In the genomic region with DNA sequence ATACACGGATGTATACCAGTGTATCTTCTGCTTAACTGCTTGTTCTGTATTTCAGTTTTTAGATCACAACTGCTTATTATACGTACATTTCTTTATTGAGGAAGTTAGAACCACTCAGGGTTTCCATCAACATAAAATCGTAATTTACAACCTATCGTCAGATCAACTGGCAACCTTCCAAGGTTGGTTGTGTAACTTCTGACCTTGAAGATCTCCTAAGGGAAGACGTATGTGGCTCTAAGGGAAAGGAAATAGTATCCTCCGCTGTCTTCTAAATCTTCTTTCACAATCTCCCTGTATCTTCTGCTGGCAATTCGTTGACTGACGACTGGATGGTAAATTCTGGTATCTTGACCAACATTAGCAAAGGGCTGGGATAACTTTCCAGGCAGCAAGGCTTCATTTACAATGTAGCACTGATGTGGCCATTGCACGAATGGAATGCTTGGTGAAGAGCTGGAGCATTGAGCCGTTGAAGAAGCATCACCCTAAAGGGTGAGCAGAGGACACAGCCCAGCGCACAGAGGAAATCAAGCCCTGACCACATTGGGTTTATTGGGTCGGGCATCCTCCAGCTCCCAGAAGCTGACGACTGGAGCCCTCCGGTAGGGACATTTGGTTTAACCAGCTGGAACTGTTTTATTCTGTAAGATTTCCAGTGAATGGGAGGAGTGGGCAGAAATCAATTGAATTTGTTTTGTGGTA, we compare ENCODE assay signal across 23 mouse cellular contexts. TPM values are rescaled to one million over a fixed set of nuclear protein-coding genes. Genes with fewer than 3 reads are reported as not detected.
DNase-seq lines count a peak whose midpoint lies in the region; ATAC-seq and TF ChIP-seq lines count a peak whose summit lies in the region.
"Had no signal": no experiment of that assay in that cellular context is flagged by ENCODE, and none has a peak within 500 bp of the region (broad histone marks: within the 10 kb centered on the region; RNA-seq: fewer than 3 reads in every experiment).

No protein-coding gene starts in this region.

- H3K27me3 ChIP-seq in kidney, adult 2 months (replicated peaks; ENCODE audit: control insufficient read depth, insufficient read depth, low read length): no peaks in the 10 kb centered on the region
- H3K27me3 ChIP-seq in intestine, embryonic 15.5 days (replicated peaks): no peaks in the 10 kb centered on the region
- H3K27me3 ChIP-seq: embryonic facial prominence, embryonic 15.5 days; lung, embryonic 15.5 days; midbrain, embryonic 13.5 days had no signal

- peak overlapping the region; percentile 3; the same call in 1 of the 2 replicates for H3K27ac ChIP-seq in kidney, adult 2 months (ENCODE audit: insufficient read depth, low read depth, low read length)
- no peak overlapping the region for H3K27ac ChIP-seq in intestine, embryonic 15.5 days
- H3K27ac ChIP-seq: embryonic facial prominence, embryonic 15.5 days; hindbrain, embryonic 14.5 days; limb, embryonic 10.5 days; liver, embryonic 12.5 days; lung, embryonic 15.5 days; macrophage; midbrain, embryonic 13.5 days had no signal

- H3K4me2 ChIP-seq in intestine, embryonic 15.5 days (replicated peaks): no peak overlapping the region
- H3K4me2 ChIP-seq: embryonic facial prominence, embryonic 15.5 days; hindbrain, embryonic 14.5 days; liver, embryonic 12.5 days; lung, embryonic 15.5 days; midbrain, embryonic 13.5 days had no signal

- no peak for TF ChIP-seq POLR2A in kidney, adult 2 months (IDR thresholded peaks at IDR 0.05; ENCODE audit: low read depth, low read length)

- no peaks in the 10 kb centered on the region for H3K9me3 ChIP-seq in intestine, embryonic 15.5 days
- H3K9me3 ChIP-seq: embryonic facial prominence, embryonic 15.5 days; limb, embryonic 10.5 days; liver, embryonic 12.5 days; lung, embryonic 15.5 days; midbrain, embryonic 13.5 days had no signal

- 0 out of 2 replicates have a peak, but pooled peaks have one; percentile 46 for ATAC-seq in intestine, embryonic 15.5 days
- peak; percentile 41; the same call in 1 of the 2 replicates for ATAC-seq in megakaryocyte, adult 5-6 weeks (ENCODE audit: poor library complexity, severe bottlenecking)
- ATAC-seq: liver, embryonic 12.5 days; midbrain, embryonic 13.5 days had no signal

- H3K4me1 ChIP-seq in kidney, adult 2 months (ENCODE audit: control insufficient read depth, insufficient read depth, low read length): peaks cover 3% of the 10 kb centered on the region
- no peaks in the 10 kb centered on the region for H3K4me1 ChIP-seq in intestine, embryonic 15.5 days (replicated peaks)
- H3K4me1 ChIP-seq: embryonic facial prominence, embryonic 15.5 days; lung, embryonic 15.5 days; midbrain, embryonic 13.5 days had no signal

- H3K4me3 ChIP-seq in kidney, adult 2 months (ENCODE audit: insufficient read depth, low read depth, low read length): no peak overlapping the region
- no peak overlapping the region for H3K4me3 ChIP-seq in intestine, embryonic 15.5 days (replicated peaks)
- H3K4me3 ChIP-seq: embryonic facial prominence, embryonic 15.5 days; limb, embryonic 10.5 days; liver, embryonic 12.5 days; lung, embryonic 15.5 days; midbrain, embryonic 13.5 days; myocyte had no signal

- H3K36me3 ChIP-seq in kidney, adult 2 months (ENCODE audit: control insufficient read depth, insufficient read depth, low read length): no peaks in the 10 kb centered on the region
- H3K36me3 ChIP-seq in intestine, embryonic 15.5 days: no peaks in the 10 kb centered on the region
- H3K36me3 ChIP-seq: embryonic facial prominence, embryonic 15.5 days; limb, embryonic 10.5 days; liver, embryonic 12.5 days; lung, embryonic 15.5 days; midbrain, embryonic 13.5 days had no signal

- H3K9ac ChIP-seq in intestine, embryonic 15.5 days: no peak overlapping the region
- H3K9ac ChIP-seq: embryonic facial prominence, embryonic 15.5 days; hindbrain, embryonic 14.5 days; liver, embryonic 12.5 days; lung, embryonic 15.5 days; midbrain, embryonic 13.5 days had no signal

- TF ChIP-seq CTCF in kidney, adult 2 months (conservative IDR thresholded peaks at IDR 0.05; ENCODE audit: insufficient read depth, insufficient read length, low read depth, low read length): no peak

- WGBS in kidney, adult 2 months: 37% methylated on average over 14 of the region's 14 CpGs
- 73% methylated on average over 14 of the region's 14 CpGs for WGBS in intestine, embryonic 15.5 days

- peak; percentile 41 for DNase-seq in kidney, adult 2 months
- DNase-seq in kidney, postnatal 4 days: no peak
- peak; percentile 42 for DNase-seq in adrenal gland, postnatal 10 days
- no peak for DNase-seq in right cerebral cortex, postnatal 10 days (ENCODE audit: low spot score in 2 of 2)
- no peak for DNase-seq in gastrocnemius, postnatal 4 days (ENCODE audit: low spot score in 2 of 2)
- DNase-seq: cerebellum, adult 9-11 months; thymus, adult 18-20 months had no signal

RNA-seq across cellular contexts. Expression of gene 1700029F12Rik, which starts 43.4 kb away (rescaled TPM):
- polyA plus RNA-seq in kidney, adult 2 months (2012; rRNA removed): 0.22 and 0.49 TPM in 2 replicates
- not detected for total RNA-seq in adrenal gland, postnatal 10 days (2021)
- not detected in 2 replicates for polyA plus RNA-seq in intestine, embryonic 15.5 days (2015; fragmentation: Nextera tagmentation; extraction: Ambion mirVana)
- total RNA-seq in megakaryocyte, adult 5-6 weeks (2015): not detected in 2 replicates
- total RNA-seq in megakaryocyte, adult 5-6 weeks (2017): not detected in 2 replicates
- total RNA-seq in gastrocnemius, postnatal 4 days (2021): not detected
- total RNA-seq: gastrocnemius, adult 8-10 months; layer of hippocampus, adult 18-20 months; neutrophil, adult 5-6 weeks had no signal
- polyA plus RNA-seq: embryonic facial prominence, embryonic 15.5 days; forebrain, embryonic 11.5 days; heart, postnatal 0 days; hindbrain, embryonic 14.5 days; limb, embryonic 10.5 days; liver, embryonic 12.5 days; lung, embryonic 15.5 days; macrophage; midbrain, embryonic 13.5 days; myocyte; stomach, embryonic 14.5 days had no signal

Comparison
In these comparisons a context has a peak if more than half of its experiments do, and no peak if none do; other contexts are left out.
1. DNase-seq: peak in kidney, adult 2 months (single experiment) and adrenal gland, postnatal 10 days (single experiment); none in kidney, postnatal 4 days (0 of 2), right cerebral cortex, postnatal 10 days (0 of 2) and gastrocnemius, postnatal 4 days (0 of 2).